Mouse (Mus musculus) midbrain, embryonic 16.5 days (tissue): ENCODE results near the gene Foxj2. TPM values are rescaled to one million over a fixed set of nuclear protein-coding genes. Genes with fewer than 3 reads are reported as not detected.

Experiments used
- microRNA-seq: library from miRNA; unstranded; fragments of <30 nt; microRNA quantifications from one replicate; pipeline ENCODE4, GENCODE M21; 2017
- polyA plus RNA-seq: library from polyadenylated mRNA; unstranded; fragments of >200 nt; fragmentation: Nextera tagmentation; extraction: Ambion mirVana; gene quantifications from 2 replicates; pipeline ENCODE4 v1.2.1, GENCODE M21; 2015

Gene Foxj2
- polyA plus RNA-seq, 1 experiment from 2014 or later: 9.4 TPM

Small RNA genes lying within 50 kb of the gene (microRNA-seq; reads per million reads assigned to microRNA genes)
- gene Mir7231: 0.52 reads per million

Other genes with a start within 250 kb of the Foxj2 start
- 0.66 and 1.7 TPM in 2 replicates for gene Apobec1, start 217.5 kb upstream of the Foxj2 start, polyA plus RNA-seq
- gene Gdf3, start 209.8 kb upstream of the Foxj2 start, polyA plus RNA-seq: 0.09 TPM in 1 of 2 replicates, not detected in the other
- not detected in 2 replicates for gene Dppa3, start 193.5 kb upstream of the Foxj2 start, polyA plus RNA-seq
- gene Nanog, start 112.4 kb upstream of the Foxj2 start, polyA plus RNA-seq: not detected in 2 replicates
- 44.3 and 52.5 TPM in 2 replicates for gene Slc2a3, start 18.3 kb upstream of the Foxj2 start, polyA plus RNA-seq
- 1.1 and 1.4 TPM in 2 replicates for gene C3ar1, start 36.2 kb downstream of the Foxj2 start, polyA plus RNA-seq
- gene Necap1, start 54.6 kb downstream of the Foxj2 start, polyA plus RNA-seq: 162 and 177 TPM in 2 replicates
- 0.97 and 1.4 TPM in 2 replicates for gene Clec4a1, start 101.9 kb downstream of the Foxj2 start, polyA plus RNA-seq
- gene Clec4a3, start 132.6 kb downstream of the Foxj2 start, polyA plus RNA-seq: 0.36 and 0.58 TPM in 2 replicates
- gene Clec4a4, start 170.5 kb downstream of the Foxj2 start, polyA plus RNA-seq: not detected in 2 replicates
- gene Clec4b1, start 230.0 kb downstream of the Foxj2 start, polyA plus RNA-seq: not detected in 2 replicates